Mouse (Mus musculus) embryonic facial prominence, embryonic 11.5 days (tissue): ENCODE measurements around the gene Gm45716. TPM values are rescaled to one million over a fixed set of nuclear protein-coding genes. Genes with fewer than 3 reads are reported as not detected.

Source experiments
- ATAC-seq: fragments of 200-750 bp; cut with Nextera tagmentation; replicated peaks from 2 replicates; pipeline ENCODE4 v1.8.0; 2017; ENCODE audit warnings: low read depth; ENCODE audit not compliant: insufficient number of reproducible peaks, low FRiP score, low TSS enrichment
- DNase-seq: peaks from one replicate; pipeline ENCODE4 v3.0.0-alpha.2; 2015; ENCODE audit warnings: low spot score
- H3K27ac ChIP-seq: fragments of 300-500 bp; sonication (generic); replicated peaks from 2 replicates; pipeline ENCODE4 v1.5.1; 2014; ENCODE audit warnings: mild to moderate bottlenecking, low read depth, low read length, control low read depth
- H3K27me3 ChIP-seq: fragments of 300-500 bp; sonication (generic); 2 replicates; pipeline ENCODE4 v1.6.1; 2014; ENCODE audit warnings: mild to moderate bottlenecking, low read length, moderate library complexity, mixed read lengths; ENCODE audit not compliant: control insufficient read depth, insufficient read depth
- H3K36me3 ChIP-seq: fragments of 300-500 bp; sonication (generic); replicated peaks from 2 replicates; pipeline ENCODE4 v1.6.1; 2014; ENCODE audit warnings: low read depth, mild to moderate bottlenecking, low read length, moderate library complexity, mixed read lengths; ENCODE audit not compliant: control insufficient read depth, insufficient read depth
- H3K4me1 ChIP-seq: fragments of 300-500 bp; sonication (generic); 2 replicates; pipeline ENCODE4 v1.6.1; 2014; ENCODE audit warnings: low read length, mixed read lengths; ENCODE audit not compliant: control insufficient read depth, insufficient read depth
- H3K4me2 ChIP-seq: fragments of 300-500 bp; sonication (generic); 2 replicates; pipeline ENCODE4 v1.6.1; 2014; ENCODE audit warnings: low read depth, mild to moderate bottlenecking, control low read depth, low read length, moderate library complexity
- H3K4me3 ChIP-seq: fragments of 300-500 bp; sonication (generic); 2 replicates; pipeline ENCODE4 v1.5.1; 2014; ENCODE audit warnings: low read depth, low read length, control low read depth
- H3K9ac ChIP-seq: fragments of 300-500 bp; sonication (generic); replicated peaks from 2 replicates; pipeline ENCODE4 v1.6.1; 2014; ENCODE audit warnings: mild to moderate bottlenecking, control low read depth, low read length
- H3K9me3 ChIP-seq: fragments of 300-500 bp; sonication (generic); replicated peaks from 2 replicates; pipeline ENCODE4 v1.6.1; 2016; ENCODE audit warnings: mild to moderate bottlenecking, low read length, inconsistent platforms, mixed read lengths; ENCODE audit not compliant: control insufficient read depth
- WGBS: fragments of 180-500 bp; shearing (Covaris S2); extraction: QIAGEN DNeasy Blood & Tissue Kit; methylation state at CpG from one replicate; pipeline ENCODE4 v1.1.7; 2014; 5-methylcytosine and 5-hydroxymethylcytosine counted together
- polyA plus RNA-seq: library from polyadenylated mRNA; unstranded; fragments of >200 nt; fragmentation: Nextera tagmentation; extraction: Ambion mirVana; gene quantifications from 2 replicates; pipeline ENCODE4 v1.2.1, GENCODE M21; 2014

The Gm45716 gene
- polyA plus RNA-seq, 1 experiment from 2014 or later = 17.1 TPM

- no peaks in the 10 kb centered on the region for H3K9me3 ChIP-seq
- no peak overlapping the region for H3K4me3 ChIP-seq
- 55% methylated on average over 11 of the region's 11 CpGs for WGBS
- H3K4me1 ChIP-seq = no peaks in the 10 kb centered on the region
- H3K9ac ChIP-seq = no peak overlapping the region
- H3K36me3 ChIP-seq = no peaks in the 10 kb centered on the region
- ATAC-seq (no peak), DNase-seq (no peak)
- no peaks in the 10 kb centered on the region for H3K27me3 ChIP-seq
- H3K4me2 ChIP-seq = no peak overlapping the region
- H3K27ac ChIP-seq = no peak overlapping the region
Measured at GRCm38 (mm10) chr11:90224914-90225470, 37.5 kb downstream of the Gm45716 start.

GRCm38 (mm10) chr11:90227000-90227922, 39.8 kb downstream of the Gm45716 start:
- WGBS = 65% methylated on average over 12 of the region's 12 CpGs
- H3K27ac ChIP-seq = no peak overlapping the region
- no peaks in the 10 kb centered on the region for H3K9me3 ChIP-seq
- no peak for DNase-seq
- H3K4me3 ChIP-seq = no peak overlapping the region
- H3K9ac ChIP-seq = no peak overlapping the region
- ATAC-seq = no peak
- no peaks in the 10 kb centered on the region for H3K4me1 ChIP-seq
- no peaks in the 10 kb centered on the region for H3K36me3 ChIP-seq
- no peaks in the 10 kb centered on the region for H3K27me3 ChIP-seq
- H3K4me2 ChIP-seq = no peak overlapping the region

- no peak overlapping the region for H3K4me2 ChIP-seq
- H3K27ac ChIP-seq = no peak overlapping the region
- H3K9me3 ChIP-seq = no peaks in the 10 kb centered on the region
- no peaks in the 10 kb centered on the region for H3K27me3 ChIP-seq
- H3K36me3 ChIP-seq = no peaks in the 10 kb centered on the region
- H3K4me1 ChIP-seq = no peaks in the 10 kb centered on the region
- DNase-seq (no peak), ATAC-seq (no peak)
- no peak overlapping the region for H3K9ac ChIP-seq
- WGBS = 74% methylated on average over 9 of the region's 9 CpGs
- H3K4me3 ChIP-seq = no peak overlapping the region
Measured at GRCm38 (mm10) chr11:90228251-90228949, 40.9 kb downstream of the Gm45716 start.

GRCm38 (mm10) chr11:90229800-90230199, 42.3 kb downstream of the Gm45716 start:
- no peak for ATAC-seq
- no peak for DNase-seq
- H3K9ac ChIP-seq = no peak overlapping the region

GRCm38 (mm10) chr11:90230671-90231070, 43.2 kb downstream of the Gm45716 start:
- no peaks in the 10 kb centered on the region for H3K27me3 ChIP-seq
- H3K9ac ChIP-seq = no peak overlapping the region
- DNase-seq (no peak), ATAC-seq (no peak)
- no peaks in the 10 kb centered on the region for H3K4me1 ChIP-seq
- H3K4me2 ChIP-seq = no peak overlapping the region
- H3K36me3 ChIP-seq = no peaks in the 10 kb centered on the region
- no peak overlapping the region for H3K4me3 ChIP-seq
- 58% methylated on average over 2 of the region's 2 CpGs for WGBS
- no peaks in the 10 kb centered on the region for H3K9me3 ChIP-seq
- no peak overlapping the region for H3K27ac ChIP-seq

More at GRCm38 (mm10) chr11:90229800-90230199, 42.3 kb downstream of the Gm45716 start:
- Histone ChIP-seq H3K9me3 (no peaks in the 10 kb centered on the region), H3K4me1 (no peaks in the 10 kb centered on the region), H3K27me3 (no peaks in the 10 kb centered on the region), H3K4me2 (no peak overlapping the region), H3K27ac (no peak overlapping the region), H3K4me3 (no peak overlapping the region), H3K36me3 (no peaks in the 10 kb centered on the region)

- Histone ChIP-seq H3K27ac (no peak overlapping the region), H3K36me3 (no peaks in the 10 kb centered on the region), H3K27me3 (no peaks in the 10 kb centered on the region), H3K9me3 (no peaks in the 10 kb centered on the region), H3K9ac (no peak overlapping the region), H3K4me1 (no peaks in the 10 kb centered on the region), H3K4me3 (no peak overlapping the region), H3K4me2 (no peak overlapping the region)
- DNase-seq (no peak), ATAC-seq (no peak)
- 56% methylated on average over 2 of the region's 2 CpGs for WGBS
Measured at GRCm38 (mm10) chr11:90231631-90232030, 44.1 kb downstream of the Gm45716 start.

- no peak for ATAC-seq
Measured at GRCm38 (mm10) chr11:90232685-90233084, 45.2 kb downstream of the Gm45716 start.

GRCm38 (mm10) chr11:90235221-90235620, 47.7 kb downstream of the Gm45716 start:
- DNase-seq = no peak
- Histone ChIP-seq H3K4me3 (no peak overlapping the region), H3K9ac (no peak overlapping the region), H3K36me3 (no peaks in the 10 kb centered on the region), H3K27me3 (no peaks in the 10 kb centered on the region), H3K27ac (no peak overlapping the region), H3K9me3 (no peaks in the 10 kb centered on the region), H3K4me2 (no peak overlapping the region), H3K4me1 (no peaks in the 10 kb centered on the region)
- WGBS = 75% methylated on average over 5 of the region's 5 CpGs
- ATAC-seq = no peak

More at GRCm38 (mm10) chr11:90232685-90233084, 45.2 kb downstream of the Gm45716 start:
- no peaks in the 10 kb centered on the region for H3K27me3 ChIP-seq
- no peak overlapping the region for H3K9ac ChIP-seq
- WGBS = 78% methylated on average over 4 of the region's 4 CpGs
- H3K4me2 ChIP-seq = no peak overlapping the region
- H3K9me3 ChIP-seq = no peaks in the 10 kb centered on the region
- no peak overlapping the region for H3K27ac ChIP-seq
- DNase-seq = no peak
- no peak overlapping the region for H3K4me3 ChIP-seq
- no peaks in the 10 kb centered on the region for H3K36me3 ChIP-seq
- no peaks in the 10 kb centered on the region for H3K4me1 ChIP-seq
